Mouse (Mus musculus) lung, postnatal 10 days (tissue): ENCODE results near the gene Pik3r4.
A peak's percentile ranks its signal among the peaks of the same experiment; 100 is the strongest.
"Not testable (repeated sequence)": the region's sequence is repeated elsewhere in the genome, so short reads cannot be mapped to it uniquely, and the experiment has no call there.

ENCODE experiments used
- DNase-seq: peaks from one replicate; pipeline ENCODE4 v3.0.0; 2021

Pik3r4 gene

GRCm38 (mm10) chr9:105642460-105643371, at the start of gene Pik3r4:
Gene Pik3r4, plus strand, starts transcription at chr9:105642978.
- peak; percentile 90 for DNase-seq

DNA sequence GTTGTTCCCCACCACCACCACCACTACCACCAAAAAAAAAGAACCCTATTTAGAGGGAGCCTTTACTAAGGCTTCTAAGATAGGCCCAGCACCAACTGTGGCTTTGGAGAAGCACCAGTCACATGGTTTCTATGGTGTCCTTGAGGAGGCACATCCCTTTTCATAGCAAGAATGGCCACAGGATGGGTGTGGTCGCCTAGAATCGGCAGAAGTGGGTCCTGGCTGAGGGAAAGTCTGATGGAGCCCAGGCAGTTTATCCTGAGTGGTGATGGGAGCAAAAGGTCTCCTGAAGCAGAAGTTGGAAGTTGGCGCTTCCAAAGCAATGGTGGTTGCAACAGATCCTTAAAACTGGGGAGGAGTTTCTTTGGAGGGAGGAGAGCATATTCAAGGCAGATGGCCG, 43.9 kb upstream of the Pik3r4 start:
- no peak for DNase-seq

GRCm38 (mm10) chr9:105611980-105612771, 30.6 kb upstream of the Pik3r4 start:
- no peak for DNase-seq

DNA sequence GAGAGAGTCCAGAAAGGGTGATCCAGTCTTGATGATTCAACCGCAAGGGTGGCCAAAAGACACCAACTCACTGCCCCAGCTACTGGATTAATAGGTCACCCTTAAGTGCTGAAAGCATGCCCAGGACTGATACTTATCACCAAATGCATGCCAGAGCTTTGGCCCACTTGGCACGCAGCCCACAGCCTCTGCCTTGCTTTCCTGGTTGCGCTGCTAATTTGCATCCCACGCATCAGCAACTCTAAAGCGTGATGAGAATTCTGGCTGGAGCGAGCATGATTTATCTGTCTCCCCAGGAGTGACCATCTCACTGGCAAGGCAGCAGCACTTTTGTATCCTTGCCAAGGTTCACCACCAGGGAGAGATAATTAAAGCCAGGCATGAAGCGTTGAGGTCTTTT, 29.9 kb upstream of the Pik3r4 start:
- no peak for DNase-seq

GRCm38 (mm10) chr9:105615952-105616351, 26.8 kb upstream of the Pik3r4 start:
- no peak for DNase-seq

DNA sequence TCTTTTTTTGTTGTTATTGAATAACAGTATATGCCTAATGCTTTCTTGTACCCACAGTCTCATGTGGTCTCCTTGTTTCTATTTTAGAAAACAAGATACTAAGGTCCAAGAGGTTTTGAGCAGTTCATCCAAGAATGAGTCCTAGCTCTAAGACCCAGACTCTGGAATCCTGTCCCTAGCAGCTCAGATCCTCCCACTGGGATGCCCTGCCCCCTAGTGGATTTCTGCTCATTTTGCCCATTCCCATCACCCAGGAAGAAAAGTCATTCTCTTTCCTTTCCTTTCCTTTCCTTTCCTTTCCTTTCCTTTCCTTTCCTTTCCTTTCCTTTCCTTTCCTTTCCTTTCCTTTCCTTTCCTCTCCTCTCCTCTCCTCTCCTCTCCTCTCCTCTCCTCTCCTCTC, 25.5 kb upstream of the Pik3r4 start:
- peak; percentile 79 for DNase-seq

DNA sequence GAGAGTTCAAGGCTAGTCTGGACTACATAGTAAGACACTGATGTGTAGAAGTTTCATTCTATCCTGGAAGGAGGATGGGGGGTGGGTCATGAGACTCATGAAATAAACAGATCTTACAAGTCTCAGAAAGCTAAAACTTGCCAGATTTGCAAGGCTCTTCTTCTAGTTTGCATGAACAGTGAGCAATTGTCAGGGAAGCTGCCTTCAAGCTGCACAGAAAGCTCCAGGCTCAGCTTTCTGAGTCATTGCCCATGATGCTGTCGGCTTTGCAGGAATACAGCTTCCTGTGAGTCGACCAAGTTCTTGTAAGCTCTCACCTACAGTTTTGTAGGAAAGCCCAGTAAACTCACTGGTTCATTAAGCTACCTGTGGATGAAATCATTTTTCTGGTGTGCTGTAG, 8.8 kb upstream of the Pik3r4 start:
- DNase-seq = no peak

DNA sequence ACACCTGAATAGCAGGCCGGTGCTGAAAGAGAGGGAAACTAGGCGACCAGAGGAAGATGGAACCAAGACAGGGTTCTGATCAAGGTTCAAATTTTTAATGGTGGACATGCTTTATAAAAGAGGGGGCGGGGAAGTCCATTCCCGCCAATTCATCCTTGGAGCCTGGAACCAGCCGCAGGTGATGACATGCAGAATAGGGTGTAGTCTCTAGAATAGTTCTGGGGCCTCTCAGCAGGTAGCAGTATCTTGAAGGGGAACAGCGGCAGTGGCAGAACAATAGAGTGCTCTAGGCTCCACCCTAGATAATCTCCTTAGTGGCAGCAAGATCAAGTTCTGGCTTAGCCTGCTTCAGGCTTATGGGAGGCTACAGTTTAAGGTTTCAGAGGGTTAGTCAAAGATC, 1.4 kb upstream of the Pik3r4 start:
- DNase-seq = not testable (repeated sequence)

- no peak for DNase-seq
These were observed 13.4 kb downstream of the Pik3r4 start for GRCm38 (mm10) chr9:105656189-105656588.

GRCm38 (mm10) chr9:105658216-105658615, 15.4 kb downstream of the Pik3r4 start:
- DNase-seq = no peak

DNA sequence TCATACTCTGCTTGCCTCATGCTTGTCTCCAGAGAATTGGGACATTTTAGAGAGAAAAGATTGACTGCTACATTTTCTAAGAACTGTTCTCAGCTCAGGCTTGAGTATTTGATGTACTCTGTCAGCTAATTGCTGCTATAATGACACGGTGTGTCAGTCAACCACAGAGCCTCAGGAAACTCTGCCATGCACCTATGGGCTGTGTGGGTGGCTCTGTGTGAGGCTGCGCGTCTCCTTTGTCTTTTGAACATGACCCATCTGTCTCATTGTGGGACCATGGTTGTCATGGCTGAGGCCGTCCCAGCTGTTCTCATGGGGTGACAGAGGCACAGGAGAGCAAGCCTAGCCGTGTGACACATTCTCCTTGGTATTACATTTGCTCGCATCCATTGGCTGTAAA, 17.1 kb downstream of the Pik3r4 start:
- DNase-seq = no peak

DNA sequence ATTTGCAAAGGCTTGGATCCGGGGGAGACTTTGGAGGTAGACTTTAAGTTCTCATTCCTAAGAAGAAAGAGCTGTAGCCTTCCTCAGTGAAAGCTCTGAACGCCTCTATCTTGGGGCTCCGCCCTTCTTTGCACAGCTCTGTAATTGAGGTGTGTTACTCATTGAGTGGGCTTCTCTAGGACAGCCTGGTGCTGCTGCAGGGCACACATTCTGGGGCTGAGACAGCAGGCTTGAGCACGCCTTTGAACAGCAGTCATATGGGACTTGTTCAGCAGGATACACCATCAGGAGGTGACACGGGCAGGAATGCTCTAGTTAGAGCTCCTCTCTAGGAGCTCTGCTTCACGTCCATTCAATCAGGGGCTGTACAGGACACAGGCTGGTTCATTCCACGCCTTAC, 22.5 kb downstream of the Pik3r4 start:
- no peak for DNase-seq

GRCm38 (mm10) chr9:105670916-105671315, 28.1 kb downstream of the Pik3r4 start:
- DNase-seq = no peak

GRCm38 (mm10) chr9:105672032-105672431, 29.3 kb downstream of the Pik3r4 start:
- DNase-seq = no peak

DNA sequence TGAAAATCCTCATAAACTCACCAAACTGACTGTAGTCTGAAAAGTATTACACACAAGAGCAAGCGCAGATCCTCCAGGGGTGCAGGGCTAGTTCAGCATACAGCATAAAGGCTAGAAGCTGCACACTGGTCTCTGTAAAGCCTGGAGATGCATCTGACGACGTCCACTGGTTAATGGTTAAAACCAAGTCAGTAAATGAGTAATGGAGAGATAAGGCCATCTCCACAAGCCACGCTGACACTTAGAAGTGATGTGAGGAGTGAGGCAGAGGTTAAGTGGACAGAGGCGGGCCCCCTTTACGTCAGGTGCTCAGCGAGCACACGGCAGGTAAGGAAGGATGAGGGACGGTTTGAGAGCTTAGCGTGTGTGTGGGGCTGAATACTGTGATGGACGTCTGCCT, 33.2 kb downstream of the Pik3r4 start:
- DNase-seq = no peak

GRCm38 (mm10) chr9:105681386-105681785, 38.6 kb downstream of the Pik3r4 start:
- DNase-seq = no peak

- DNase-seq = no peak
These were observed 41.9 kb downstream of the Pik3r4 start for GRCm38 (mm10) chr9:105684549-105685165.

DNA sequence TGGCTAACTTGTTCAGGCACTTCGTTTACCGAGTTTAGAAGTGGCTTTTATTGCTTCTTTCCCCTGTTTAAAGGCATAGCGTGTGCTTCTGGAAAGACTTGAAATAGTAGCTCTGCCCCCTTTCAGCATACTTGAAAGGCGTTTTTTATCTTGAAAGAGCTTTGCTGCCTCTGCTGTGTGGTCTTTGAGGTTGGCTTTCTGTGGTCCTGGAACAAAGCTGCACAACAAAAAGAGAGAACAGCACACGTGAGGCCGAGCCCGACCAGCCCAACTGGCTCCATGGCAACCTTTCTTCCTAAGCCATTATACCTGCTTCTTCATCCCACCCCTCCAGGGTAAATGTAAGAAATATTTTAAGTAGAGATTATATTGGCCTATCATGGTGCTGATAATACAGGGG, 46.7 kb downstream of the Pik3r4 start:
- no peak for DNase-seq

DNA sequence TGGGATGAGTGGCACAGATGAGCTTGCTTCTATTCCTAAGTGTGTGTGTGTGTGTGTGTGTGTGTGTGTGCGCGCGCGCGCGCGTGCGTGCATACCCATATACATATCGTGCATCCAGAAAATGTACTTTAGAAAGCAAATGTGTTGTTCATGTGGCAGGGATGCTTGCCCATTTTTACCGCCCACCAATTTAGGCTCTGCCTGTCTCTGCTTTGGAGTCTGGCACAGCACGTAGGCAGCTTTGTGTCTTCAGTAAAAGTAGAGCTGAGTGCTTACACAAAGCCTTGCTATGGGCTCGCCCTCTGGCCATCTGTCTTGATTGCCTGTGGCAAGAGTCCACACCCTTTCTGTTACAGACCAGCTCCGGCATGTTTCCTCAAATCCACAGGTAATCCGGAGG, 49.7 kb downstream of the Pik3r4 start:
- no peak for DNase-seq

DNA sequence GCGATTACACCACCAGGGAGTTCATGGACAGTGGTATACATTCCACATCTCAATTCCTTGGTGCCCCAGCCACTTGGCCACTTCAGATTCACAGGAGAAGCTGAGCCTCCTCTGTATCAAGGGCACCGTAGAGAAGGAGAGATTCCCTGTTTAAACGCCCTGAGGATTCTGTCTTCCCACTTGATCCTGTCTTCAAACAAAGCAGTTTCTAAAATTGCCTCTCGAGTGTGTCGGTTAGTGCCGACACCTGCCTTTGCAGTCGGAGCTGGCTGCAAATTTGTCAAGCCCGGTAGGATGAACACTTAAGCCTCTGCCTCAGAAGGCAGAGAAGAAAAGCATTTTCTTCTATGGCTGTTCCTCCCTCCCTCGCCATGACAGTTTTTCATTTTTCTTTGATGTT, 50.3 kb downstream of the Pik3r4 start:
- DNase-seq = no peak

GRCm38 (mm10) chr9:105693854-105694253, 51.1 kb downstream of the Pik3r4 start:
- DNase-seq = peak; percentile 89

GRCm38 (mm10) chr9:105696818-105697564, 54.2 kb downstream of the Pik3r4 start:
- peak; percentile 13 for DNase-seq
